Mouse (Mus musculus) liver, embryonic 14.5 days (tissue): ENCODE measurements around the gene Rgl2.

ENCODE experiments used
- CTCF ChIP-seq: IDR thresholded peaks from 2 replicates; pipeline ENCODE4 v1.5.1; 2016; ENCODE audit warnings: antibody characterized with exemption, low read depth, control low read depth
- EP300 ChIP-seq: IDR thresholded peaks from 2 replicates; pipeline ENCODE4 v1.6.1; 2016; ENCODE audit warnings: antibody characterized with exemption, low read depth

GRCm38 (mm10) chr17:33972691-33973090 lies 43.3 kb downstream of the Rgl2 start:
- TF ChIP-seq CTCF: no peak
- TF ChIP-seq EP300: no peak
